Mouse (Mus musculus) MEL (cell line): Measurements from ENCODE around the gene Smbd1. TPM values are rescaled to one million over a fixed set of nuclear protein-coding genes. Genes with fewer than 3 reads are reported as not detected.

Experiments
- DNase-seq: peaks from one replicate; pipeline ENCODE4 v3.0.0; 2011; ENCODE audit warnings: low read depth, low spot score
- H3K27ac ChIP-seq: 2 replicates; pipeline ENCODE4 v1.5.1; 2012; ENCODE audit warnings: low read depth, mild to moderate bottlenecking, control low read depth, low read length, moderate library complexity; ENCODE audit not compliant: control insufficient read depth
- H3K27me3 ChIP-seq, 2 experiments: fragments of 150-350 bp in 1 of 2; sonication (generic) in 1 of 2; 2 replicates each; pipeline ENCODE4 v1.6.1; 2012; ENCODE audit warnings: low read length in 2 of 2, mild to moderate bottlenecking in 2 of 2, improper control_type of control experiment in 1 of 2, moderate library complexity in 1 of 2; ENCODE audit not compliant: insufficient read depth in 2 of 2, control insufficient read depth in 1 of 2
- H3K36me3 ChIP-seq, 2 experiments: 2 replicates each; pipeline ENCODE4 v1.6.1; 2012 to 2014; ENCODE audit warnings: low read length in 2 of 2, improper control_type of control experiment in 1 of 2, inconsistent platforms in 1 of 2, mild to moderate bottlenecking in 1 of 2; ENCODE audit not compliant: insufficient read depth in 2 of 2, control insufficient read depth in 1 of 2
- H3K4me1 ChIP-seq, 2 experiments: fragments of 150-350 bp in 1 of 2; sonication (generic) in 1 of 2; 2 replicates each; pipeline ENCODE4 v1.6.1; 2012; ENCODE audit warnings: low read length in 2 of 2, improper control_type of control experiment in 1 of 2, mild to moderate bottlenecking in 1 of 2; ENCODE audit not compliant: insufficient read depth in 2 of 2, control insufficient read depth in 1 of 2
- H3K4me3 ChIP-seq, 2 experiments: fragments of 150-350 bp in 1 of 2; sonication (generic) in 1 of 2; 2 replicates each; pipeline ENCODE4 v1.5.1; 2012; ENCODE audit warnings: low read depth in 2 of 2, low read length in 2 of 2, mild to moderate bottlenecking in 2 of 2, moderate library complexity in 2 of 2, control low read depth in 1 of 2, improper control_type of control experiment in 1 of 2; ENCODE audit not compliant: control insufficient read depth in 1 of 2, insufficient read depth in 1 of 2
- H3K79me2 ChIP-seq: 2 replicates; pipeline ENCODE4 v1.6.1; 2012; ENCODE audit warnings: mild to moderate bottlenecking, low read length, moderate library complexity; ENCODE audit not compliant: control insufficient read depth, poor library complexity, insufficient read depth
- H3K9ac ChIP-seq: 2 replicates; pipeline ENCODE4 v1.6.1; 2012; ENCODE audit warnings: low read depth, mild to moderate bottlenecking, control low read depth, low read length, moderate library complexity; ENCODE audit not compliant: control insufficient read depth, poor library complexity, severe bottlenecking
- H3K9me3 ChIP-seq: fragments of 150-350 bp; sonication (generic); replicated peaks from 2 replicates; pipeline ENCODE4 v1.6.1; 2012; ENCODE audit warnings: mild to moderate bottlenecking, low read length, improper control_type of control experiment, moderate library complexity; ENCODE audit not compliant: insufficient read depth
- CHD2 ChIP-seq: IDR thresholded peaks from 2 replicates; pipeline ENCODE4 v1.6.1; 2011; ENCODE audit warnings: low read length, improper control_type of control experiment
- CTCF ChIP-seq, 3 experiments: IDR thresholded peaks in 2 of 3; conservative IDR thresholded peaks in 1 of 3; 2 replicates each; pipeline ENCODE4 v1.5.1; 2011 to 2012; ENCODE audit warnings: low read length in 3 of 3, low read depth in 2 of 3, mild to moderate bottlenecking in 2 of 3, improper control_type of control experiment in 1 of 3, inconsistent platforms in 1 of 3, mixed read lengths in 1 of 3, moderate library complexity in 1 of 3; ENCODE audit not compliant: control insufficient read depth in 1 of 3, insufficient read depth in 1 of 3, poor library complexity in 1 of 3, severe bottlenecking in 1 of 3
- E2F4 ChIP-seq: IDR thresholded peaks from 2 replicates; pipeline ENCODE4 v1.6.1; 2011; ENCODE audit warnings: low read depth, low read length, improper control_type of control experiment, borderline replicate concordance
- ELF1 ChIP-seq: IDR thresholded peaks from 2 replicates; pipeline ENCODE4 v1.6.1; 2014; ENCODE audit warnings: low read depth, mild to moderate bottlenecking, inconsistent platforms, low read length, improper control_type of control experiment, moderate library complexity
- EP300 ChIP-seq, 2 experiments: IDR thresholded peaks; 2 replicates each; pipeline ENCODE4 v1.6.1; 2011; ENCODE audit warnings: improper control_type of control experiment in 2 of 2, low read length in 2 of 2, low read depth in 1 of 2, mild to moderate bottlenecking in 1 of 2
- ETS1 ChIP-seq: IDR thresholded peaks from 2 replicates; pipeline ENCODE4 v1.6.1; 2012; ENCODE audit warnings: low read depth, mild to moderate bottlenecking, inconsistent platforms, low read length, improper control_type of control experiment, moderate library complexity
- GABPA ChIP-seq: IDR thresholded peaks from 2 replicates; pipeline ENCODE4 v1.6.1; 2012; ENCODE audit warnings: low read depth, mild to moderate bottlenecking, inconsistent platforms, low read length, improper control_type of control experiment, moderate library complexity
- GATA1 ChIP-seq: IDR thresholded peaks from 2 replicates; pipeline ENCODE4 v1.6.1; 2011; ENCODE audit warnings: low read depth, low read length, improper control_type of control experiment
- HCFC1 ChIP-seq: IDR thresholded peaks from 2 replicates; pipeline ENCODE4 v1.6.1; 2012; ENCODE audit warnings: low read depth, mild to moderate bottlenecking, inconsistent platforms, low read length, improper control_type of control experiment, moderate library complexity
- JUND ChIP-seq: IDR thresholded peaks from 2 replicates; pipeline ENCODE4 v1.6.1; 2011; ENCODE audit warnings: low read depth, mild to moderate bottlenecking, improper control_type of control experiment, low read length
- KAT2A ChIP-seq: conservative IDR thresholded peaks from 2 replicates; pipeline ENCODE4 v1.6.1; 2012; ENCODE audit warnings: low read depth, low read length, improper control_type of control experiment, inconsistent platforms
- MAFK ChIP-seq: IDR thresholded peaks from 2 replicates; pipeline ENCODE4 v1.6.1; 2011; ENCODE audit warnings: low read depth, mild to moderate bottlenecking, low read length, improper control_type of control experiment, borderline replicate concordance
- NELFE ChIP-seq: IDR thresholded peaks from 2 replicates; pipeline ENCODE4 v1.6.1; 2011; ENCODE audit warnings: low read depth, low read length, improper control_type of control experiment
- NRF1 ChIP-seq: IDR thresholded peaks from 2 replicates; pipeline ENCODE4 v1.6.1; 2014; ENCODE audit warnings: low read depth, mild to moderate bottlenecking, inconsistent platforms, low read length, improper control_type of control experiment, moderate library complexity; ENCODE audit not compliant: poor library complexity, insufficient read depth, severe bottlenecking
- POLR2A ChIP-seq, 2 experiments: IDR thresholded peaks; 2 replicates each; pipeline ENCODE4 v1.6.1; 2011 to 2012; ENCODE audit warnings: low read length in 2 of 2, mild to moderate bottlenecking in 2 of 2, control low read depth in 1 of 2, improper control_type of control experiment in 1 of 2, low read depth in 1 of 2, moderate library complexity in 1 of 2; ENCODE audit not compliant: control insufficient read depth in 1 of 2, insufficient read depth in 1 of 2, poor library complexity in 1 of 2
- RCOR1 ChIP-seq: IDR thresholded peaks from 2 replicates; pipeline ENCODE4 v1.6.1; 2012; ENCODE audit warnings: low read depth, mild to moderate bottlenecking, inconsistent platforms, low read length, improper control_type of control experiment
- SIN3A ChIP-seq: IDR thresholded peaks from 2 replicates; pipeline ENCODE4 v1.6.1; 2012; ENCODE audit warnings: low read length, improper control_type of control experiment, inconsistent platforms
- TBP ChIP-seq: IDR thresholded peaks from 2 replicates; pipeline ENCODE4 v1.8.0; 2011; ENCODE audit warnings: low read depth, low read length, improper control_type of control experiment
- UBTF ChIP-seq: IDR thresholded peaks from 2 replicates; pipeline ENCODE4 v1.6.1; 2012; ENCODE audit warnings: low read depth, mild to moderate bottlenecking, inconsistent platforms, low read length, improper control_type of control experiment, moderate library complexity, borderline replicate concordance; ENCODE audit not compliant: insufficient read depth
- USF1 ChIP-seq: IDR thresholded peaks from 2 replicates; pipeline ENCODE4 v1.6.1; 2014; ENCODE audit warnings: low read depth, mild to moderate bottlenecking, inconsistent platforms, low read length, improper control_type of control experiment, moderate library complexity
- ZNF384 ChIP-seq: IDR thresholded peaks from 2 replicates; pipeline ENCODE4 v1.6.1; 2012; ENCODE audit warnings: low read depth, mild to moderate bottlenecking, inconsistent platforms, low read length, improper control_type of control experiment
- polyA plus RNA-seq, 2 experiments: library from polyadenylated mRNA; stranded (reverse) in 1 of 2; unstranded in 1 of 2; fragments of >175 nt in 1 of 2; fragments of >200 nt in 1 of 2; gene quantifications; 2 replicates each; pipeline versions ENCODE4 v1.2.1 to v1.2.4; 2012; ENCODE audit warnings: low replicate concordance in 2 of 2, low read depth in 1 of 2; ENCODE audit not compliant: insufficient read length in 2 of 2, insufficient read depth in 1 of 2, missing spikeins in 1 of 2
- total RNA-seq: library from RNA; depleted of rRNA; stranded (reverse); fragments of 300-350 nt; gene quantifications from 2 replicates; pipeline ENCODE4 v1.2.3, GENCODE M21; 2012

Gene Smbd1
- total and polyA plus RNA-seq, 3 experiments: not detected

DNA sequence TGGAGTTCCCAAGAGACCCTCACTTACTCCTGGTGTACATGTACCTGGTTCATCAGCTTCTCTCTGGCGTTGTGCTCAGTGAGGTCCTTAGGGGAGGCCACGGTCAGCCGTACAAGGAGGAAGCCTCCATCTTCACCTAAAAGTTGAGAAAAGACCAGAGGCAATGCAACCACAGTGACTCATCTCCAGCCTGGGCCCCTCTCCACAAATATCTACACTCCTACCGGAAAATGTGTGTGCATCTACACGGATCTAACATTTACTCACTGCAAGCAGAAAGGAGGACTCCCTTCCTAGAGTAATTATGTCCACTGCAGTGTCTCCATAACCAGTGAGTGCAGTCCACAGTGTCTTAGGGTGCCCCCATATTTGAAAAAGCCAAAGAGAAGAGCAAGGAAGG is 20.2 kb downstream of the Smbd1 start:
- no peak overlapping the region for H3K9ac ChIP-seq
- H3K27me3 ChIP-seq: peaks cover under 1 to 9% of the 10 kb centered on the region in 2 experiments
- H3K4me1 ChIP-seq: no peaks in the 10 kb centered on the region
- no peak overlapping the region for H3K4me3 ChIP-seq
- no peaks in the 10 kb centered on the region for H3K36me3 ChIP-seq
- H3K27ac ChIP-seq: no peak overlapping the region
- no peaks in the 10 kb centered on the region for H3K9me3 ChIP-seq
- DNase-seq: no peak
- H3K79me2 ChIP-seq: no peaks in the 10 kb centered on the region
- TF ChIP-seq ZNF384 (no peak), EP300 (IDR thresholded peaks at IDR 0.05; ENCODE audit: low read depth in 1 of 2, low read length in 2 of 2) (no peak), TBP (no peak)

DNA sequence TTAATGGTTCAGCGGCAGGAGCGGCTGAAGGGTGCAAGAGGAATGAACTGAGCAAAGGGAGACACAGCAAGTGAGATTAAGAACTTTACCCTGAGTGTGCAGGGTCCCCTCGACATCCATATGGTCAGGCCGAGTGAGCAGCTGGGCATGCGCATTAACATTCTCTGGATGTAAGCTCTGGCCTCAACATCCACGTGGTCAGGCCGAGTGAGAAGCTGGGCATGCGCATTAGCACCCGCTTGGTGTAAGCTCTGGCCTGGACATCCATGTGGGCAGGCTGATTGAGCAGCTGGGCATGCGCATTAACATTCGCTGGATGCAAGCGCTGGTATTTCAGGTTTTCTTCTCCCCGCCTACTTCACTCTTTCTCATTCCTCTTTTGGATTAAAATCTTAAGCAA is 25.4 kb downstream of the Smbd1 start:
- no peaks in the 10 kb centered on the region for H3K9me3 ChIP-seq
- H3K27ac ChIP-seq: no peak overlapping the region
- no peak for DNase-seq
- H3K4me3 ChIP-seq: no peak overlapping the region
- TF ChIP-seq ELF1 (no peak), TBP (no peak), HCFC1 (no peak), CHD2 (no peak), POLR2A (IDR thresholded peaks at IDR 0.05; ENCODE audit: control insufficient read depth in 1 of 2, insufficient read depth in 1 of 2, low read depth in 1 of 2, low read length in 2 of 2, poor library complexity in 1 of 2) (no peak), CTCF (IDR thresholded peaks at IDR 0.05 in 2 of 3, conservative IDR thresholded peaks at IDR 0.05 in 1 of 3; ENCODE audit: control insufficient read depth in 1 of 3, insufficient read depth in 1 of 3, low read depth in 2 of 3, low read length in 3 of 3, poor library complexity in 1 of 3, severe bottlenecking in 1 of 3) (no peak), MAFK (no peak), UBTF (no peak), GABPA (no peak), EP300 (IDR thresholded peaks at IDR 0.05; ENCODE audit: low read depth in 1 of 2, low read length in 2 of 2) (no peak), NRF1 (no peak), E2F4 (no peak), KAT2A (no peak), NELFE (no peak), SIN3A (no peak), USF1 (no peak), RCOR1 (no peak), ETS1 (no peak), JUND (no peak), GATA1 (no peak)
- H3K9ac ChIP-seq: no peak overlapping the region
- H3K79me2 ChIP-seq: no peaks in the 10 kb centered on the region
- H3K27me3 ChIP-seq: peaks cover 8 to 11% of the 10 kb centered on the region in 2 experiments
- H3K4me1 ChIP-seq: no peaks in the 10 kb centered on the region
- H3K36me3 ChIP-seq: no peaks in the 10 kb centered on the region
